Mouse (Mus musculus): ENCODE results near the gene Ror1. TPM values are rescaled to one million over a fixed set of nuclear protein-coding genes. Genes with fewer than 3 reads are reported as not detected.

Gene Ror1
- total RNA-seq, 2 experiments from 2014 or later, result 5.3 to 5.8 TPM

- no peak for DNase-seq
These were observed 119.0 kb downstream of the Ror1 start for GRCm38 (mm10) chr4:100214324-100215215.

- DNase-seq, result no peak
These were observed 121.0 kb downstream of the Ror1 start for GRCm38 (mm10) chr4:100216587-100216986.

- DNase-seq, result no peak
These were observed 123.4 kb downstream of the Ror1 start for GRCm38 (mm10) chr4:100219026-100219425.

- DNase-seq, result no peak
These were observed 124.0 kb downstream of the Ror1 start for GRCm38 (mm10) chr4:100219599-100219998.

- DNase-seq, result no peak
These were observed 126.6 kb downstream of the Ror1 start for GRCm38 (mm10) chr4:100221978-100222737.

GRCm38 (mm10) chr4:100223532-100223931, 127.9 kb downstream of the Ror1 start:
- DNase-seq, result no peak

GRCm38 (mm10) chr4:100223965-100224364, 128.4 kb downstream of the Ror1 start:
- DNase-seq, result no peak

GRCm38 (mm10) chr4:100226619-100227018, 131.0 kb downstream of the Ror1 start:
- no peak for DNase-seq

GRCm38 (mm10) chr4:100228106-100228505, 132.5 kb downstream of the Ror1 start:
- DNase-seq, result no peak

- no peak for DNase-seq
These were observed 134.7 kb downstream of the Ror1 start for GRCm38 (mm10) chr4:100230245-100230644.

- no peak for DNase-seq
These were observed 135.4 kb downstream of the Ror1 start for GRCm38 (mm10) chr4:100230963-100231362.

- no peak for DNase-seq
These were observed 136.3 kb downstream of the Ror1 start for GRCm38 (mm10) chr4:100231906-100232305.

GRCm38 (mm10) chr4:100232541-100232940, 136.9 kb downstream of the Ror1 start:
- no peak for DNase-seq

GRCm38 (mm10) chr4:100233770-100234169, 138.2 kb downstream of the Ror1 start:
- DNase-seq, result no peak

- DNase-seq, result no peak
These were observed 140.7 kb downstream of the Ror1 start for GRCm38 (mm10) chr4:100236339-100236738.

GRCm38 (mm10) chr4:100242061-100242756, 146.6 kb downstream of the Ror1 start:
- no peak for DNase-seq

GRCm38 (mm10) chr4:100244250-100244649, 148.7 kb downstream of the Ror1 start:
- no peak for DNase-seq

GRCm38 (mm10) chr4:100244701-100245100, 149.1 kb downstream of the Ror1 start:
- DNase-seq, result no peak

GRCm38 (mm10) chr4:100247826-100248225, 152.2 kb downstream of the Ror1 start:
- no peak for DNase-seq

- no peak for DNase-seq
These were observed 152.7 kb downstream of the Ror1 start for GRCm38 (mm10) chr4:100248273-100248672.

- no peak for DNase-seq
These were observed 155.7 kb downstream of the Ror1 start for GRCm38 (mm10) chr4:100251270-100251669.

- DNase-seq, result no peak
These were observed 156.5 kb downstream of the Ror1 start for GRCm38 (mm10) chr4:100252050-100252449.

GRCm38 (mm10) chr4:100252646-100253045, 157.1 kb downstream of the Ror1 start:
- DNase-seq, result no peak
